Mouse (Mus musculus) cerebellum, adult 2 months (tissue): Measurements from ENCODE around the gene Igsf21.

Source experiments
- CTCF ChIP-seq: fragments of 200-500 bp; IDR thresholded peaks from 2 replicates; pipeline ENCODE4 v1.5.1; 2011; ENCODE audit warnings: low read depth, mild to moderate bottlenecking, control low read depth, low read length, moderate library complexity, borderline replicate concordance; ENCODE audit not compliant: insufficient read depth
- POLR2A ChIP-seq: fragments of 200-500 bp; IDR thresholded peaks from 2 replicates; pipeline ENCODE4 v1.6.1; 2011; ENCODE audit warnings: low read length, control low read depth, borderline replicate concordance; ENCODE audit not compliant: insufficient read depth

DNA sequence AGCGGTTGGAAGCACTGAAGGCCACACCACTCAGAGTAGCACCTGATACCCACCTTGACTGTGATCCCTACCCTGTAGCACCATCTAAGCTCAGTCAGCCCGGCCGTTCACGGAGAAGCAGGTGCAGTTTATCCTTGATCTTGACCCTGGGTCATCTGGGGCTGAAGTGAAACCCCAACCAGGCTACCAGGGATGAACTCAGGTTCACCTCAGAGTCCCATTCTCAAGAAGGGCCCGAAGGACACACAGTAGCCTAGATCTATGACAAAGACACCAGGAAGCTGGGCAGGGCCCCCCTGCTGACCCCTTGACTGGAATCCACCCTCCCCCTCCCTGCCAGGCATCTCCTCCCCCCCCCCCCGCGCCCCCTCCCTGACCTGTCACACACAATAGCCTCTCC, 18.7 kb downstream of the Igsf21 start:
- TF ChIP-seq POLR2A (no peak), CTCF (no peak)
